Comparison of ENCODE assay signal across 15 mouse cellular contexts in the genomic region with DNA sequence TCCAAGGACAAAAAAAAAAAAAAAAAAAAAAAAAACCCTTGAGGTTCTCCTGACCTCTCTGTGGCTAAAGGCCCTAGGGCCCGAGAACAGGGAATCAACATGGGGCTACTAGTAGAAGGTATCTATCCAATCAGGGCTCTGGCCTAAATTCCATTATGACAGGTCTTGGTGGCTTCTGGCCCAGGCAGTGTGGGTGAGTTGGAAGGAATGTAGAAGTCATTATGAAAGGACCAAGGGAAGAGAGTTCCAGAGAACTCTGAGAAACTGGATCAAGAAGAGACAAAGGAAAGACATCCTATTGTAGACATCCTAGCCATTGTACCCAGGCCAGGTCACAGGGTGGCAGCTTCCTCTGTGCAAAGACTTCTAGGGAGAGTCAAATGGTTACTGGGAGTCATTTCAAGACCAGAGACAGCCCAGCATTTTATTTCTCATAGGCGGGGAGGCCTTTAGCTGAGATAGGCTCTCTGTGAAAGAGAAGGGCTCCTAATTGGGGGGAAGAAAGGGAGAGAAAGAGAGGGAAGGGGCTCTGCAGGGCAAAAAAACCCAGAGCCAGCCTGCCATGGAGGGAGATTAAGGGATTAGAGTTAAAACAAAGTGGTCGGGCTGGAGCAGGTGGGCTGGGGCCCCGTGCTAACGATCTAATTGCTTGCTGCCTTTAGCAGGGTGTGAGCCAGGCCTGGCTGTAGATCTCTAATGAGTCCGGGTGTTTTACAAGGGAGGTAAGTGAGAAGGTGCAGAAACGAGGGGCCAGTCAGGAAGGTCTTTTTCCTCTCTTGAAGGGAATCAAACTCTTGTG. TPM values are rescaled to one million over a fixed set of nuclear protein-coding genes. Genes with fewer than 3 reads are reported as not detected.
DNase-seq lines count a peak whose midpoint lies in the region; ATAC-seq lines count a peak whose summit lies in the region.
"Had no signal": no experiment of that assay in that cellular context is flagged by ENCODE, and none has a peak within 500 bp of the region (broad histone marks: within the 10 kb centered on the region; RNA-seq: fewer than 3 reads in every experiment).

No protein-coding gene starts in this region.

- H3K4me3 ChIP-seq in midbrain, embryonic 11.5 days (ENCODE audit: low read depth, low read length), result no peak overlapping the region
- H3K4me3 ChIP-seq in midbrain, embryonic 10.5 days, result no peak overlapping the region
- H3K4me3 ChIP-seq in forebrain, embryonic 10.5 days, result 0 out of 2 replicates have a peak overlapping the region, but pooled peaks have one; percentile 23
- no peak overlapping the region for H3K4me3 ChIP-seq in hindbrain, embryonic 15.5 days
- H3K4me3 ChIP-seq: megakaryocyte, embryonic 14.5 days had no signal

- DNase-seq in midbrain, embryonic 11.5 days (ENCODE audit: low spot score, missing footprints), result no peak
- no peak for DNase-seq in midbrain, embryonic 10.5 days (ENCODE audit: low spot score)
- DNase-seq in forebrain, embryonic 10.5 days (ENCODE audit: extremely low spot score, low spot score), result peak; percentile 67
- DNase-seq in retina, embryonic 14.5 days (ENCODE audit: low spot score), result peak; percentile 41
- DNase-seq in adrenal gland, adult (ENCODE audit: inconsistent age in 2 of 2, low spot score in 1 of 2), result no peak
- no peak for DNase-seq in MN1 (ENCODE audit: low spot score)
- DNase-seq in ovary, adult 18-20 months (ENCODE audit: low spot score), result no peak
- DNase-seq: heart, adult 18-20 months; kidney, postnatal 14 days; thymus, adult 2 months had no signal

- no peak for ATAC-seq in midbrain, embryonic 11.5 days (ENCODE audit: low FRiP score)
- no peak for ATAC-seq in hindbrain, embryonic 15.5 days (ENCODE audit: low FRiP score, low read depth)

- 0 out of 2 replicates have a peak, but pooled peaks cover 2% of the 10 kb centered on the region for H3K36me3 ChIP-seq in midbrain, embryonic 11.5 days (ENCODE audit: control insufficient read depth, insufficient read depth, low read length)
- no peaks in the 10 kb centered on the region for H3K36me3 ChIP-seq in midbrain, embryonic 10.5 days
- H3K36me3 ChIP-seq in forebrain, embryonic 10.5 days (replicated peaks), result peaks cover 24% of the 10 kb centered on the region
- peaks cover 17% of the 10 kb centered on the region for H3K36me3 ChIP-seq in hindbrain, embryonic 15.5 days

- H3K9ac ChIP-seq in midbrain, embryonic 11.5 days (ENCODE audit: low read length), result no peak overlapping the region
- no peak overlapping the region for H3K9ac ChIP-seq in hindbrain, embryonic 15.5 days

- 15% methylated on average over 7 of the region's 7 CpGs for WGBS in midbrain, embryonic 11.5 days
- 17% methylated on average over 7 of the region's 7 CpGs for WGBS in midbrain, embryonic 10.5 days
- WGBS in forebrain, embryonic 10.5 days, result 10% methylated on average over 7 of the region's 7 CpGs
- WGBS in hindbrain, embryonic 15.5 days, result 20% methylated on average over 7 of the region's 7 CpGs

- no peaks in the 10 kb centered on the region for H3K9me3 ChIP-seq in midbrain, embryonic 11.5 days (ENCODE audit: control insufficient read depth, low read length)
- no peaks in the 10 kb centered on the region for H3K9me3 ChIP-seq in midbrain, embryonic 10.5 days (replicated peaks)
- no peaks in the 10 kb centered on the region for H3K9me3 ChIP-seq in forebrain, embryonic 10.5 days
- no peaks in the 10 kb centered on the region for H3K9me3 ChIP-seq in hindbrain, embryonic 15.5 days
- H3K9me3 ChIP-seq: megakaryocyte, embryonic 14.5 days had no signal

- peak overlapping the region; percentile 28; the same call in 1 of the 2 replicates for H3K27ac ChIP-seq in midbrain, embryonic 11.5 days (ENCODE audit: low read depth, low read length)
- no peak overlapping the region for H3K27ac ChIP-seq in midbrain, embryonic 10.5 days (replicated peaks)
- peak overlapping the region; percentile 88 for H3K27ac ChIP-seq in forebrain, embryonic 10.5 days
- H3K27ac ChIP-seq in hindbrain, embryonic 15.5 days (replicated peaks), result peak overlapping the region; percentile 92

- peaks cover 83% of the 10 kb centered on the region for H3K27me3 ChIP-seq in midbrain, embryonic 11.5 days (ENCODE audit: control insufficient read depth, insufficient read depth, low read length)
- peaks cover 100% of the 10 kb centered on the region for H3K27me3 ChIP-seq in midbrain, embryonic 10.5 days (ENCODE audit: low read depth, poor library complexity, severe bottlenecking)
- H3K27me3 ChIP-seq in forebrain, embryonic 10.5 days (ENCODE audit: poor library complexity, severe bottlenecking), result peaks cover 100% of the 10 kb centered on the region
- no peaks in the 10 kb centered on the region for H3K27me3 ChIP-seq in hindbrain, embryonic 15.5 days

- H3K4me1 ChIP-seq in midbrain, embryonic 11.5 days (ENCODE audit: control insufficient read depth, insufficient read depth, low read length), result peaks cover 51% of the 10 kb centered on the region
- peaks cover 71% of the 10 kb centered on the region for H3K4me1 ChIP-seq in midbrain, embryonic 10.5 days
- peaks cover 100% of the 10 kb centered on the region for H3K4me1 ChIP-seq in forebrain, embryonic 10.5 days
- peaks cover 80% of the 10 kb centered on the region for H3K4me1 ChIP-seq in hindbrain, embryonic 15.5 days (replicated peaks)

- H3K4me2 ChIP-seq in midbrain, embryonic 11.5 days, result no peak overlapping the region
- no peak overlapping the region for H3K4me2 ChIP-seq in hindbrain, embryonic 15.5 days

RNA-seq across cellular contexts. Expression of gene Rhbg, which starts 21.5 kb away (rescaled TPM):
- polyA plus RNA-seq in midbrain, embryonic 11.5 days (2014; fragmentation: Nextera tagmentation; extraction: Ambion mirVana), result 0.15 TPM in 1 of 2 replicates, not detected in the other
- polyA plus RNA-seq in midbrain, embryonic 10.5 days (2016; fragmentation: Nextera tagmentation; extraction: Ambion mirVana), result not detected in 2 replicates
- polyA plus RNA-seq in forebrain, embryonic 10.5 days (2016; fragmentation: Nextera tagmentation; extraction: Ambion mirVana), result 0.37 and 0.38 TPM in 2 replicates
- polyA plus RNA-seq in hindbrain, embryonic 15.5 days (2015; fragmentation: Nextera tagmentation; extraction: Ambion mirVana), result 0.55 and 0.60 TPM in 2 replicates
- polyA plus RNA-seq: frontal cortex, adult 2 months had no signal

RNA-seq across cellular contexts. Expression of gene Gm38392, which starts 54.0 kb away (rescaled TPM):
- polyA plus RNA-seq in midbrain, embryonic 11.5 days (2014; fragmentation: Nextera tagmentation; extraction: Ambion mirVana), result 0.11 TPM in 1 of 2 replicates, not detected in the other
- polyA plus RNA-seq in midbrain, embryonic 10.5 days (2016; fragmentation: Nextera tagmentation; extraction: Ambion mirVana), result 0.14 TPM in 1 of 2 replicates, not detected in the other
- polyA plus RNA-seq in forebrain, embryonic 10.5 days (2016; fragmentation: Nextera tagmentation; extraction: Ambion mirVana), result 0.14 TPM in 1 of 2 replicates, not detected in the other
- polyA plus RNA-seq in hindbrain, embryonic 15.5 days (2015; fragmentation: Nextera tagmentation; extraction: Ambion mirVana), result 0.35 TPM in 1 of 2 replicates, not detected in the other
- polyA plus RNA-seq: embryonic facial prominence, embryonic 11.5 days; frontal cortex, adult 2 months; liver, embryonic 16.5 days had no signal

Comparison
In these comparisons a context has a peak if more than half of its experiments do, and no peak if none do; other contexts are left out.
1. DNase-seq: peak in forebrain, embryonic 10.5 days (single experiment) and retina, embryonic 14.5 days (single experiment); none in midbrain, embryonic 11.5 days (single experiment), midbrain, embryonic 10.5 days (single experiment), adrenal gland, adult (0 of 2), MN1 (single experiment) and ovary, adult 18-20 months (single experiment).